Mouse (Mus musculus) adipocyte (in vitro differentiated cells): ENCODE data around the gene Olfr1555-ps1.
"Not testable (repeated sequence)": the region's sequence is repeated elsewhere in the genome, so short reads cannot be mapped to it uniquely, and the experiment has no call there.

Source experiments
- DNase-seq: peaks from one replicate; pipeline ENCODE4 v3.0.0-alpha.2; 2016; ENCODE audit warnings: low spot score

Gene Olfr1555-ps1

DNA sequence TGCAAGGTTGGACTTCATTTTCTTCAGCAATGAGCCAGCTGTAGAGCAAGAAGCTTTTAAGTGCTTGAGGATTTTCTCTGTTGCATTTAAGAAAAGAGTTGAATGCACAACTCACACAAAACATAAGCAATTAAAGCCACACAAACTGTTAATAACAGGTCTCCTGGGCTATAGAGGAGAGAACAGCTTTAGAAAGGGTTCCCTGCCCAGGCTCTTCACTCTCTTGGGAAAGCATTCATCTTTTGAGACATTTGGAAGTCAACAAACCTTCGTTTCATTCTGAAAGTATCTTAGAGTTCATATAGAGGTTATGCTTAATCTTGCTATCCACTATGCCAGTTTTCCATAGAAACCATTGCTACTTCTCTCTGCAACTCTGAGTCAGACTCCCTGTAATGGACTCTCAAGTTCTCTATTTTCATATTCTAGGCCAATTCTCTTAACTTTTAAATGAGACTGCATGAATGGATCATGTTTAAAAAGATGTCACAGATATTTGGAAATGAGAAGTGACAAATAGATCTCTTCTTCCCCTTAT lies at the start of gene Olfr1555-ps1:
Olfr1555-ps1 (minus strand) TSS at position 51 of the 538 bp plus-strand sequence.
- DNase-seq = not testable (repeated sequence)

DNA sequence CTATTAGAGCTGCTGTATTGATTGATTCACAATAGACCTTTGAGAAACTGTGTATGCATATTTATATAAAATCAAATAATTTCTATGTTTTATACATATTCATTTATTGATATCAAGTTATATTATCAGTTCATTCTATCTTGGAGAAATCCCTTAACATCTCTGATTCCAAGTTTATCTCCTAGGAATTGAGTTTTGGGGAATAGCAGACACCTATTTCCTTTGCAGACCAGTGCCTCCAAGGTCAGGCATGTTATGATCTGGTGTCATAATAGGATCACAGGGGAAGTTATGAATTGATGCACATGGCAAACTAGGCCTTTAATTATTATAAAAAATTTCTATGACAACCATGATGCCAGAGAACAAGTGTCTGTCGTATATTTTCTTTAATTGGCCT lies 30.4 kb upstream of the Olfr1555-ps1 start, which contains the start of gene Olfr1431:
Olfr1431 (plus strand) TSS at position 301 of the 400 bp plus-strand sequence.
- DNase-seq = no peak

DNA sequence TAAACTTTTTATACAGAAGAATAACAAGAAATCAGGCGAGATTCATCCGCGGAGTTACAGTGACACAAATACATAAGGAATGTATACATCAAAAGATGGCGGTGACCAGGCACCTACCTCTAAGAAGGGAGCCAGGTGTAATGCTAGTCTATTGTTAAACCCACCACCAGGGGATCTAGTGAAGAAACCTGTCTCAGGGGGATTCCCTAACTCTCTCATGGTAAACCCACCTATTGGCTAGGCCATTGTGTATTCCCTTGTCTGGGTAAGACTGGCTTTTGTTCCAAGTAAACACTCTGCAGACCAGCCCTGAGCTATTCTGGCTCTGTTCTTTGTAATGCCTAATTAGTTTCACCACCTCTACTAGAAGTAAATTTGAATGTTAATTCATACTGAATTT lies 29.2 kb upstream of the Olfr1555-ps1 start:
- not testable (repeated sequence) for DNase-seq

DNA sequence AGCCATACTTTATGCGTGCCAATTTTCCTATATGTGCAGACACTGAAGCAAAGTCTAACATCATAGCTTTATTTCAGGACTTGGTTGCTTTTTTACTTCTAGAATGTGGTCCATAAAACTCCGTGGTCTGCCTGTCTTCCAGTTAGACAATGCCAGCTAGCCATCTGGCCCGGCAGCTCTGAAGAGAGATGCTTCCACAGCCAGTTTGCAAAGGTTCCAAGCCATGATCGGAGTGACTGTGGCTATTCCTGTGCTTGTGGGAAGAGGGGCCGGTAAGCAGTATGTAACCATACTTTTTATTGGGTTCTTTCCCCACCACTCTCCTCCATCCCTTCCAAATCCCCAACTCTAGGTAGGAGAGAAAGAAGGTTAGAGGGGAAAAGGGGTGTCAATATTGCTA lies 5.5 kb upstream of the Olfr1555-ps1 start:
- not testable (repeated sequence) for DNase-seq

DNA sequence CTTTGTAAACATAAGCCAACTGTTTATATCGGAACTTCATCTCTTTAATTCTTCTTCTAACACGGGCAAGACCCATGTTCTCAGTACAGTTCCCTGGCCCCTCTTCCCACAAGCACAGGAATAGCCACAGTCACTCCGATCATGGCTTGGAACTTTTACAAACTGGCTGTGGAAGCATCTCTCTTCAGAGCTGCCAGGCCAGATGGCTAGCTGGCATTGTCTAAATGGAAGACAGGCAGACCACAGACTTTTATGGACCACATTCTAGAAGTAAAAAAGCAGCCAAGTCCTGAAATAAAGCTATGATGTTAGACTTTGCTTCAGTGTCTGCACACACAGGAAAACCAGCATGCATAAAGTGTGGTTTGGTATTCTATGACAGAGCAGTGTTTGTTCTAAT lies 24.5 kb downstream of the Olfr1555-ps1 start:
- no peak for DNase-seq

DNA sequence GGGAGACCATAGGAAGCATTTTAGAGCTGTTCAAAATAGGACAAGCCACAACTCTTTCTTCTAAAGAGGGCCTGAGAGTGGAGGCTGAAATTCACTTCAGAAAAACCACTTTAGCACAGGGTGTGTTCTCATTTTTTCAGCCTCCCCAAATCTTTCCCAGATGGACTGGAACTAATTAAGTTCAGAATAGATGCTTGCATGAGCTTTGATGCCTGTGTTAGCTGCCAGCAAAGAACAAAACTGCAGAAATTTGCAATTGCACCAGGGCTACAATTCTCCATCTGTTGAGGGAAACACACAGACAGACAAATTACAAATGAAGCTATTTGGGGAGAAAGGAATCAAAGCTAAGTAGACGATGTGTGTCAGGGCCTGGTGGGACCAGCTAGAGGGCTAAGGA lies 26.6 kb downstream of the Olfr1555-ps1 start:
- no peak for DNase-seq

DNA sequence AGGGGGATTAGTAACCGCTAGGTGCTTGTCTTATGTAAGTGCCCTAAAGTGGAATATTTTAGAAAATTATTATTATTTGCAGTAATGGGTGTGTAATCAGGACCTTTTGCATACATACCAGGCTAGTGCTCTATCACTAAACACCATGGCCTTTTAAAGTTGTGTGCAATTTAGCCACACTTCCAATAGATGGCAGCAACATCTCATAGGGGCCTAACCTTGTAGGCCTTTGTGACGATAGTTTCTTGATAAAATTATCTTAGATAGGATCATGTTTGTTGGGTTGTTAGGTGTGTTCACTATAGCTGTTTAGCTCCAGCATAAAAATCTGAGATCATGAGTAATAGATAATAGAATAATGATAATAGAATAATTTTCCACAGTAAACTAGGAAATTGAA lies 35.6 kb downstream of the Olfr1555-ps1 start:
- peak; percentile 62 for DNase-seq

DNA sequence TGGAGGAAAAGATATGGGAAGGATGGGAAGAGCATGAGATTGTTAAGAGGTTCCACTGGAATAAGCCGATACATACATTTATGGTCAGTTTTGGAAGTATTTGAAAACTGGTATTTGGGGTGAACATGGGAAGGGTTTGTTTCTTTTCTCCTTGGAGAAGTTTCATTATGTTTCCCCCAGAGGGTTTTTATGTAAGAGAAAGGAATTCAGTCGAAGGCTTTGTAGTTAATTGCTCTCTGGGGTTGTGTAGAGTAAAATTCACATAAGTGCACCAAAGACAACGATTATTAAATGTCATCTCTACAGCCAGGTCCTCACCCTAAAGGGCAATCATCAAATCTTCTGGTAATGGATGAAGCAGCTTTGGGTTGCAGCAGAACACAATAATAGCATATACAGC lies 46.8 kb downstream of the Olfr1555-ps1 start, which contains the start of gene Olfr76:
Olfr76 (minus strand) TSS at position 101 of the 400 bp plus-strand sequence.
- DNase-seq = no peak

DNA sequence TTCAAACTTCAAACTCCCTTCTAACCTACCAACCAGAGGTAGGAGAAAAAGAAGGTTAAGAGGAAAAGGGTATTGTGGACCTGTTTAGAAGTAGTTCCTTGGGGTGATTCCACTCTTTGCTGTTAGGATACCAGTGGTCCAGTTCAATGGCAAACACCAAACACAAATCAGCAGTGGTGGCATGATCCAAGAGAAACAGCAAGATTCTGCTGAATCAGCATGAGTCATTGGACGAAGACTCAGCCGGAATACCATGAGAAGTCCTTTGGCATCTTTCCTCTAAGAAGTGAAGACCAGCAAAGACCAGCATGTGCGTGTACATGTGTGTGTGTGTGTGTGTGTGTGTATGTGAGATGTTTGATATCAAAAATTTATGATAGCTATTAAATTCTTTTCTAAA lies 53.4 kb downstream of the Olfr1555-ps1 start:
- DNase-seq = no peak

DNA sequence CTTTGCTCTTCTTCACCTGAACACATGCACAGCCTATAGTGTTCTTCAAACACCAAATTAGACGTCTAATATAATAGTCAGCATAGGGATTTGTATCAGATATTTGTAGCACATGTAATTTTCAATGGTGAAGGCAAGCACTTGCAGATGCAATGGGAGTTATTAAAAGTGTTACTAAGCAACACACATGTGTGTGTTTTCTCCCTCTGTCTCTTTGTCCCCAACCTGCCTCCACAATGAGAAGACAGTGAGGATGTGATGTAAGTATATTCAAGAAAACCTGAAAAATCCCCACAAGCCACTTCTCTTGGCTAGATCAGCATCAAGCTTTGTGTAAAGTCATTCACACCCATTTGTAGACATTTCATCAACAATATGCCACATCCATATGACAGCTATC lies 54.1 kb downstream of the Olfr1555-ps1 start, which contains the start of gene Olfr1428:
Olfr1428 (minus strand) TSS at position 101 of the 400 bp plus-strand sequence.
- DNase-seq = no peak
